Mouse (Mus musculus) megakaryocyte, embryonic 14.5 days (primary cell): ENCODE results near the gene Stra6.

Experiments used
- FLI1 ChIP-seq: IDR thresholded peaks from 2 replicates; pipeline ENCODE4 v1.6.1; 2012; ENCODE audit warnings: low read length, inconsistent platforms, mixed read lengths
- GATA1 ChIP-seq: IDR thresholded peaks from 3 replicates; pipeline ENCODE4 v1.6.1; 2012; ENCODE audit warnings: mixed read lengths, low read length, inconsistent platforms, borderline replicate concordance

- TF ChIP-seq GATA1 (no peak), FLI1 (no peak)
These were observed 17.9 kb upstream of the Stra6 start for GRCm38 (mm10) chr9:58045646-58046045.
